8 mouse cellular contexts compared by ENCODE assay signal in the genomic region with DNA sequence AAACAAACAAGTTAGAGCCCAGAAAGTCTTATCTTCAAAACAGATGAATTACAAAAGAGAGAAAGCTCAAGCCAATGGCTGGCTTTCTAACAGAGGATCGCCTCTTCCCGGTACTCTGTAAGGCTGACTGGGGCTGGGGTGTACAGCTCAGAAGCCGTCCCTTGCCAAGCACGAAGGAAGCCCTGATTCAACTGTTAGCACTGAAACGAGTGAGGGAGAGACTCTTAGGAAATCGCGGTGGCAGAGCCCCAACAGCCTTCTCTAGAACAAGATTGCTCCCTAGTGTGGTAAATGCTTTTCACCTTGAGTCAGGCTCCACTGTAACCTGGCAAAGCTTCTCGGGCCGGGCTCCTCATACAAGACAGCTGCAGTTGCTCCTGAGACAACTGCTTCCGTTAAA.
DNase-seq lines count a peak whose midpoint lies in the region; ATAC-seq lines count a peak whose summit lies in the region.

No protein-coding gene starts in this region.

- no peak overlapping the region for H3K4me3 ChIP-seq in midbrain, embryonic 10.5 days

- 46% methylated on average over 10 of the region's 10 CpGs for WGBS in midbrain, embryonic 10.5 days

- 0 out of 2 replicates have a peak, but pooled peaks have one; percentile 15 for ATAC-seq in megakaryocyte-erythroid progenitor cell, adult 5-6 weeks (replicated peaks; ENCODE audit: low FRiP score, low TSS enrichment, poor library complexity, severe bottlenecking)
- ATAC-seq in erythroid progenitor cell, adult 5-6 weeks (replicated peaks; ENCODE audit: low FRiP score, poor library complexity, severe bottlenecking), result no peak

- no peaks in the 10 kb centered on the region for H3K36me3 ChIP-seq in midbrain, embryonic 10.5 days

- 0 out of 2 replicates have a peak, but pooled peaks cover 2% of the 10 kb centered on the region for H3K4me1 ChIP-seq in midbrain, embryonic 10.5 days

- no peak overlapping the region for H3K27ac ChIP-seq in midbrain, embryonic 10.5 days (replicated peaks)

- peak; percentile 54 to 84 for DNase-seq in urinary bladder, adult 18-20 months (ENCODE audit: low spot score in 2 of 2)
- DNase-seq in urinary bladder, postnatal 10 days (ENCODE audit: low spot score), result no peak
- DNase-seq in heart, adult 9 months (ENCODE audit: low spot score in 2 of 2), result peak; percentile 69 to 74
- peak; percentile 64 for DNase-seq in kidney, postnatal 14 days
- DNase-seq in urinary bladder, postnatal 4 days (ENCODE audit: low spot score in 2 of 2), result peak; percentile 63 to 69
- DNase-seq in midbrain, embryonic 10.5 days (ENCODE audit: low spot score), result no peak

- H3K9me3 ChIP-seq in midbrain, embryonic 10.5 days (replicated peaks), result no peaks in the 10 kb centered on the region

- H3K27me3 ChIP-seq in midbrain, embryonic 10.5 days (ENCODE audit: low read depth, poor library complexity, severe bottlenecking), result no peaks in the 10 kb centered on the region

Comparison
In these comparisons a context has a peak if more than half of its experiments do, and no peak if none do; other contexts are left out.
1. DNase-seq: peak in urinary bladder, adult 18-20 months (2 of 2), heart, adult 9 months (2 of 2), kidney, postnatal 14 days (single experiment) and urinary bladder, postnatal 4 days (2 of 2); none in urinary bladder, postnatal 10 days (single experiment) and midbrain, embryonic 10.5 days (single experiment).